Mouse (Mus musculus): ENCODE results near the gene Pmm2.

Gene Pmm2

GRCm38 (mm10) chr16:8658349-8658748, 20.9 kb downstream of the Pmm2 start:
- DNase-seq = no peak

DNA sequence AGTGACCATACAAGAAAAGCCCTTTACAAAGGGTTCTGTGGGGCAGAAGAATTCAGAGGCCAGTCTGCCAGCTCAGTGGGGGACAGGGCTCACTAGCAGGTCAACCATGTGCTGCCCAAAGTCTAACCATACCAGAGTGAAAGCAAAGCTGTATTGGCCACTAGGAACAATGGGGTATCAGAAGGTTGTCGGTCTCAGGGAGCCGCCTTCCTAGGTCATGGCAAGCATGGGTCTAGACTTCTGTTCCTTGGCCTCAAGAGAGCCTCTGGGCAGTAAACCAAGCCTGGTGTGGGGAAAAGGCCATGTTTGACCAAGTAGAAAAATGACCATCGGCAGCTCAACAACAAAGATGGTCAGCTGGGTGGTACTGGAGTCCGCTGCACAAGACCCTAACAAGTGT, 21.3 kb downstream of the Pmm2 start:
- DNase-seq = no peak

DNA sequence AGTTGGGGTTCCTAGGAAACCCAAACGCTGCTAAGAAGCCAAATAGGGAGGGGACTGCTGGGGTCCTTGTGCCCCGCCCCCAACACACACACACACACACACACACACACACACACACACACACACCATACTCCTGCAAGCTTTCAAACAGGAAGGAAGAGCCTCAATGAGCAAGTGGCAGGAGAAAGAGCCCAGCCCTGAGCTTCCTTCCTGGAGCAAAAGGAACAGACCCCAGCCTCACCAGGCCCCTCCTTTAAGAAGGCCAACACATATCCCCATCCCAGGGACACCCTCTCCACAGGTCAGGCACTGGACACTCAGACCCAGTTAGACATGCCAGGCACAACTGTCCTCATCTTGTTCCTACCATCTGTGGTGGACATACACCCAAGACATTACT, 25.5 kb downstream of the Pmm2 start:
- no peak for DNase-seq

GRCm38 (mm10) chr16:8663606-8664539, 26.4 kb downstream of the Pmm2 start:
- peak; percentile 52 for DNase-seq

- no peak for DNase-seq
Measured at GRCm38 (mm10) chr16:8665367-8665766, 27.9 kb downstream of the Pmm2 start.

DNA sequence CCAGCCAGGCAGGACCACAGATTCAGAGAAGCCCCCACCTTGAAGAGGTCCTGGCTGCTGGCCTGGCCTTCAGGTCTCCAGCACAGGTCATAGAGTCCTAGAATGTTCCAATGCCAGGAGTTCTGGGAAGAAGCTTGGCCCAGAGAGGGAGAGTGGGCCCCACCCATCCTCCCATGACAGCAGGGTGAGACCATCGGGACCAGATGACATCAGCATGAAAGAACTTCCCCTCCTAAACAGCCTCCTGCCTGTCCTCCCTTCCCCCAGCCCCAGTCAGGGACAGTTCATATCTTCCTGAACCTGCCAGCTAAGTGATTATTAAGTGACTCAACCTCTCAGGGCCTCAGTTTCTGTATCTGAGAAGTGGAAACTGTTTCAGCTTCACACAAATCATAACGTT, 29.0 kb downstream of the Pmm2 start:
- DNase-seq = no peak

- no peak for DNase-seq
Measured at GRCm38 (mm10) chr16:8667261-8667660, 29.8 kb downstream of the Pmm2 start.

DNA sequence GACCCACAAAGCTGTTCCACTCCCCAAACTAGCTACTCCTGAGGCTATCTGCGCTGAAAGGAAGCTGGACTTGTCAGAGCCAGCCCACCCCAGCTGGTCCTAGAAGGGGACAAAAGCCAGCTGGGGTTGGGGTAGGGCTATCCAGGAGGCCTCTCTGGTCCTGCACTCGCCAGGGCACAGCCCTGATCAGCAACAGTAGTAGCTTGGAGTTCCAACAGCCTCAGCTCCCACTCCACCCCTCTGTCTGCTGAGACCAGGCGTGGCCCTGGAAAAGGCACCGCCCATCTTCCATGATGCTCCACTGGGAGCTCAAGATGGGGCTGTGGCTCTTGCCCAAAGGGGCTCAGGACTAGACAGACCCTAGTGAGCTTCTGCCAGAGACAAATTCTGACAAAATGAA, 30.3 kb downstream of the Pmm2 start:
- DNase-seq = no peak

GRCm38 (mm10) chr16:8668386-8668785, 30.9 kb downstream of the Pmm2 start:
- no peak for DNase-seq

GRCm38 (mm10) chr16:8669432-8669831, 32.0 kb downstream of the Pmm2 start:
- DNase-seq = no peak

DNA sequence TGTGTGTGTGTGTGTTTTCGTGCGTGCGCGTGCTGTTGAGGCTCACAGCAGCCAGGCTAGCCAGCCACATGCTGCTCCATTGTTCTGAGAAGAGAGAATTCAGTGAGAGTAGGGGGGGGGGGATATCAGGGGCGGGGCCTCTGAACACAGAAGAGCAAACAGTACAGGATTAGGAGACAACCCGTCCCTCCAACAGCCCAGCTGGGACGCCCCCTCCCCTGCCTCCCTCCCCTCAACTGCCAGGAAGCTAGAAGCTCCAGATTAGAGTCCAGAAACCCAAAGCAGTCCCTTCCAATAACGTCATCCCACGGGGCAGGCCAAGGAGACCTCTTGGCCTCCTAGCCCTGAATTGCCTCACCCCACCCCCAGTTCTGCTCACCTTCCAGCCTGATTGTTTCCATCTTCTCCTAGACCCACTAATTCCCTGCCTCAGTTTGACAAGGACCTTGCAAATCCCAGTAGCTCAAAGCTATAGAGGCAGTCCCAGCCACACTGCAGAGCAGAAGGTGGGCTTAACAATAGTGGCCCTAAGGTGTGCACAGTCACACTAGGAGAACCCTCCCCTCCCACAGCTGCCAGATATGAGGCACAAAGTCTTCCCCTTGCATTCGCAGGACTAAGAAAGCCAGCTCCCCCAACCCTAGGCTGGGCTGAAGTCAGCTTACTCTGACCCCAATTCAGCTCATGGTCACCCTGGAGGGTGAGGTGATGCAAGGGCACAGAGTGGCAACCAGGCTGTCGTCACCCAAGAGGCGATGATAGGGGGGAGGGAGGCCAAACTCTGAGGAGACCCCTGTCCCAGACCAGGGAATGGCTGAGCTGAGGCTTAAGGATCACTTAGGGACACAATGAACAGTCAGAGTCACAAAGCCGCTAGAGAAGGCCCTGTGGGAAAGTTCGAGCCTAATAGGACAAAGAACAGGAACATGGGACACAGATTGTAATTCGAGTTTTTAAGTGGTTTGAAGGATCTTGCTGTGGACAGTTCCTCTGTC, 32.9 kb downstream of the Pmm2 start:
- peak; percentile 45 for DNase-seq

GRCm38 (mm10) chr16:8671551-8672349, 34.3 kb downstream of the Pmm2 start, which contains the start of gene Carhsp1:
Carhsp1 (minus strand) TSS chr16:8672155.
- peak; percentile 90 for DNase-seq

DNA sequence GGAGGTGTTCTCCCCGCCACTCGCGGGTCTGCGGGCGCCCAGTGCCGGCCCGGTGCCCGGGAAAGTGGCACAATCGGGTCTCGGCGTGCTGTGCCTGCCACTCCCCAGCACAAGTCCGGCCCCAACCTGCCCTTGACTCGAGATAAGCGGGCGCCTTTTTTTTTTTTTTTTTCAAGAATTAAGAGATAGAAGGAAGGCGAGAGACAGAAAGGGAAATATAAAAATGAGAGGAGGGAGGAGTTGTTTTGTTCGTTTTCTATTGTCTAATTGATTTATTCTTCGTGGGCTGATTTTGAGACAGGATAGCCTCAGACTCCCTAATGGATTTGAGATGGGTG, 34.8 kb downstream of the Pmm2 start:
- DNase-seq = no peak

DNA sequence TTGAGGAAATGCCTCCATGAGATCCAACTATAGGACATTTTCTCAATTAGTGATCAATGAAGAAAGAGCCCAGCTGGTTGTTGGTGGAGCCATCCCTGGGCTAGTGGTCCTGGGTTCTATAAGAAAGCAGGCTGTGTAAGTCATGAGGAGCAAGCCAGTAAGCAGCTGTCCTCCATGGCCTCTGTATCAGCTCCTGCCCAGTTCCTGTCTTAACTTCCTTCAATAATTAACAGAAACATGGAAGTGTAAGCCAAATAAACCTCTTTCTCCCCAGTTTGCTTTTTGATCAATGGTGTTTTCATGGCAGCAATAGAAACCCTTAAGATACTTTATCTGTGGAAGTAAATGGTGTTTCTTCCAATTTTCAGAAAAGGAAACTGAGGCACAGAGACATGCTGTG, 35.3 kb downstream of the Pmm2 start:
- no peak for DNase-seq

DNA sequence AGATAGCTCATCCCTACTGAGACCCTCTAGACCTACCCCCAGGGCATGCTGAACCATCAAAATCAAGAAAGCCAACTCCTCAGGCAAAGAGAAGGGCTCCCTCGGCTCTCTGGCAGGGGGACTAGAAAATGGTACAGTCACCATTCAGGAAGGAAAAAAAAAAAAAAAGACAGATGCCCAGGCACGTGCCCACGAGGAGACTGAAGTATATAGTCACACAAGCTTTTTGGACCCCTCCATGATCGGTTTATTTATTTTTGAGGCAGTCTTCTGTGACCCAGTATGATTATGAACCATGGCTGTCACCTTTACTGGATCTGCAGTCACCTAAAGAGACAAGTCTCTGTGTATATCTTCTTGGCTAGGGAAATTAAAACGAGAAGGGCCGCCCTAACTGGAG, 35.9 kb downstream of the Pmm2 start:
- no peak for DNase-seq

- no peak for DNase-seq
Measured at GRCm38 (mm10) chr16:8674165-8674564, 36.7 kb downstream of the Pmm2 start.

- no peak for DNase-seq
Measured at GRCm38 (mm10) chr16:8675559-8675958, 38.1 kb downstream of the Pmm2 start.

- no peak for DNase-seq
Measured at GRCm38 (mm10) chr16:8676228-8676627, 38.8 kb downstream of the Pmm2 start.

DNA sequence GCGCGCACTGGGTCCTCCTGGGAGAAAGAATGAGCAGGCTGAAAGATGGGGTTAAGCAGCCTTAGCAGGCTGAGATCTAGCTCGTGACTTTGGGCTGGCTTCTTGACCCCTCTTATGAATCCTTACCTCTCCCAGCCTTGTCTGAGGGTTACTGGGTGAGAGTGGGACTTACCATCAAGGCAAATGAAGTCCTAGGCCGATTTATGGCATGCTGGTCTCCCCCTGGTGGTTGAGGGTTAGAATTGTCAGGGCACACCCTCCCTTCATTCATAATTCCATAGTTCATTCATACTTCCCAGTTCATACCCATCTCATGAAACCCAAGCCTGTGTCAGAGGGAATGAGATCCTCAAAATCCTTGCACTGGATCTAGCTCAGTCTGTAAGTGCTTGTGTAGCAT, 39.3 kb downstream of the Pmm2 start:
- DNase-seq = no peak

GRCm38 (mm10) chr16:8678035-8678434, 40.6 kb downstream of the Pmm2 start:
- DNase-seq = no peak

DNA sequence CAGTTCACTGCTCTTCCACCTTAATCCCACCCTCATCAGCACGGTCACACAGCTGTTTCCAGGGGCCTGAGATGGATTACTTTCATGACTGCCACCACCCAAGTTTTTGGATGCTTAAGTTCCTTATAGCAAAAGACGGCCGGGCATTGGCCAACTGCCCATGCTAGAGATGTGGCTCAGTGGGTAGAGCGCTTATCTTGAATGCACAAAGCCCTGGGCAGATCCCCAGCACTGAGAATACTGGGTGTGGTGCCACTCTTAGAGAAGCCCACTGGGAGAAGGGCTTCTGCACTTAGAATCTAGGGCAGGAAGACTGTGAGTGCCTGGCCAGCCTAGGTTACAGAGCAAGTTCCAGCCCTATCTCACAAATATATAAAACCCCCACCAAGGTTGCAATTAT, 41.2 kb downstream of the Pmm2 start:
- DNase-seq = no peak

DNA sequence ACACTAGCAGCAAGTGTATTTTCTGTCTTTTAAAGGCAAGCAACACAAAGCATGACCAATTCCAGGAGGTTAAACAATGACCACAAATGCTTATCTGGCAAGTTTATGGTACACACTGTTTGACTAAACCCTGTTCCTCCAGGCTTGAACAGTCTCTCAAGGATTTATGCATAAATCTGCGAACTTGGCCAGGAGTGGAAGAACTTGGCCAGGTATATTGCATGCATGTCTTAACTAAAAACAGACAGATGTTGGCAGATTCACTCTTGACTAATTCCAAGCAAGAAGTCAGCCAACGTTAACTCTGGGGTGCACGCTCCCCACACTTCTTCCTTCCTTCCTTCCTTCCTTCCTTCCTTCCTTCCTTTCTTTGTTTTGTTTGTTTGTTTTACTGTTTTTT, 42.3 kb downstream of the Pmm2 start:
- DNase-seq = no peak

GRCm38 (mm10) chr16:8680470-8680869, 43.0 kb downstream of the Pmm2 start, which contains the start of gene Gm5767:
Gm5767 (plus strand) TSS chr16:8680770.
- DNase-seq = no peak

Measured in layer of hippocampus, adult 9-11 months (tissue).